Mouse (Mus musculus): ENCODE data around the gene Bcr. TPM values are rescaled to one million over a fixed set of nuclear protein-coding genes. Genes with fewer than 3 reads are reported as not detected.

Gene Bcr
- polyA plus RNA-seq, 1 experiment from 2014 or later, result 10.6 TPM

DNA sequence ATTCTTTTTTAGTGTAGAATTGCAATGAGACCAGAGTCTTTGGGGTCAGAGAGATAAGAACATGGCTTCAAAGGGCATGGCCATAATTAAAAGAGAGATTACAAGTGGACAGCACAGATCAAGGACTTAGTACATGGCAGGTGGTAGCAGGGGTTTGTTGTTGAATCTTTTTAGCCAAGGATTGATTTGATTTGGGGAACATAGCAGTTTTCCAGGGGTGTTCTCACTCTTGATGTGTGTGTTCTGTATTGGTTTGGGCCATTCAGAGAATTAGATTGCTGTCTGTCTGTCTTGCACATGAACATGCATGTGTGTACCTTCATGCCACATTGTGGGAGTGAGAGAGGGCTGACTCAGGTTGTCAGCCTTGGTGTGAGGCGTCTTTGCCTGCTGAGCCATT is 171.5 kb downstream of the Bcr start:
- no peak for ATAC-seq (ENCODE audit: insufficient number of reproducible peaks, insufficient read depth, low FRiP score, low TSS enrichment, low read depth)
- H3K4me2 ChIP-seq, result no peak overlapping the region
- no peak overlapping the region for H3K9ac ChIP-seq
- WGBS, result 79% methylated on average over 1 of the region's 1 CpGs
- peaks cover 42% of the 10 kb centered on the region for H3K36me3 ChIP-seq
- peaks cover 7% of the 10 kb centered on the region; the same call in 1 of the 2 replicates for H3K4me1 ChIP-seq
- no peaks in the 10 kb centered on the region for H3K27me3 ChIP-seq
- no peak overlapping the region for H3K4me3 ChIP-seq
- H3K27ac ChIP-seq, result no peak overlapping the region
- H3K9me3 ChIP-seq, result no peaks in the 10 kb centered on the region

DNA sequence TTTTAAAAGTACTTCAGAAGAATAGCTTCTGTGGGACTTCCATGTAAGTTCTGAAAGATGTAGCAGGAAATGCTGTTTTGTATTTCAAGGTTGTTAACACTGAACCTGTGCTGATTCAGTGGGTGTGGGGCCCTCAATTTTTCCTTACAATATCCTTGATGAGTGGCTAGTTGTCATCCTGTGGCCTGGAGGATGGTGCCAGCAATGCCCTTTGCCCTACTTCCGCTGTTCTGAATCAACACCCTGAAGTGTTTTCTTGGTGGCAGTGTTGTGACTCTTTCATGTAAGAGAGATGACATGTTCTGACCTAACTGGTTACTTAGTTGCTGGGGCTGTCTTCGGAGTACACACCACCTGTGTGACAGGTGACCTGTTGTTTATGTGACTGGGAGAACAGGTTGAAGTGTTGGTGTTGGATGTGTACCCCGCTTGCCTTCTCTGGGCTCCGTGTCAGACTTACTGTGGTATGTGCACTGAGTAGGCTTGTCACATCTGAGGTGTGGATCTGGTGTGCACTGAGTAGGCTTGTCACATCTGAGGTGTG is 172.3 kb downstream of the Bcr start:
- peaks cover 7% of the 10 kb centered on the region; the same call in 1 of the 2 replicates for H3K4me1 ChIP-seq
- no peaks in the 10 kb centered on the region for H3K9me3 ChIP-seq
- H3K4me2 ChIP-seq, result no peak overlapping the region
- H3K27ac ChIP-seq, result no peak overlapping the region
- no peak for ATAC-seq (ENCODE audit: insufficient number of reproducible peaks, insufficient read depth, low FRiP score, low TSS enrichment, low read depth)
- 98% methylated on average over 4 of the region's 4 CpGs for WGBS
- H3K27me3 ChIP-seq, result no peaks in the 10 kb centered on the region
- H3K36me3 ChIP-seq, result peaks cover 46% of the 10 kb centered on the region
- no peak overlapping the region for H3K9ac ChIP-seq
- H3K4me3 ChIP-seq, result no peak overlapping the region

DNA sequence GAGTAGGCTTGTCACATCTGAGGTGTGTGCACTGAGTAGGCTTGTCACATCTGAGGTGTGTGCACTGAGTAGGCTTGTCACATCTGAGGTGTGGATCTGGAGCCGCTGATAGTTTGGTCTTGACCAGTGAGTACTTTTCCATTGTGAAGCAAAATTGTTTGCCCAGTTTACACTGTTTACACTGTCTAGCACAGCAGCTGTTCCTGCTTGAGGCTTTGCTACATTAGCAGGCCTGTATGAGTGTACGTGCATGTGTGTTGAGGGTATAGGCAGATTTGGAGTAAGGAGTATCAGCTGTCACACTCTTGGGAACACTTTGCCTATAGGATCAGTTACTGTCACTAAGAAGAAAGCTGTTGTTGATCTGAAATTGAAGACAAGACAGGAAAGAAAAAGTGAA is 173.1 kb downstream of the Bcr start:
- Histone ChIP-seq H3K4me2 (no peak overlapping the region), H3K27ac (no peak overlapping the region), H3K4me1 (peaks cover 7% of the 10 kb centered on the region; the same call in 1 of the 2 replicates), H3K9me3 (no peaks in the 10 kb centered on the region), H3K36me3 (peaks cover 49% of the 10 kb centered on the region), H3K9ac (no peak overlapping the region), H3K4me3 (no peak overlapping the region), H3K27me3 (no peaks in the 10 kb centered on the region)
- no peak for ATAC-seq (ENCODE audit: insufficient number of reproducible peaks, insufficient read depth, low FRiP score, low TSS enrichment, low read depth)
- 65% methylated on average over 2 of the region's 2 CpGs for whole genome bisulfite sequencing

Other genes starting within 250 kb of the Bcr start
- 3.5 and 4.1 TPM in 2 replicates for gene Gnaz, start 93.4 kb upstream of the Bcr start, polyA plus RNA-seq (2015; fragmentation: Nextera tagmentation; extraction: Ambion mirVana)
- 0.23 TPM in 1 of 2 replicates, not detected in the other for gene Rsph14, start 28.0 kb upstream of the Bcr start, polyA plus RNA-seq (2015; fragmentation: Nextera tagmentation; extraction: Ambion mirVana)
- 11.7 and 12.4 TPM in 2 replicates for gene Rab36, start 23.5 kb upstream of the Bcr start, polyA plus RNA-seq (2015; fragmentation: Nextera tagmentation; extraction: Ambion mirVana)
- 37.3 and 41.1 TPM in 2 replicates for gene Specc1l, start 151.5 kb downstream of the Bcr start, polyA plus RNA-seq (2015; fragmentation: Nextera tagmentation; extraction: Ambion mirVana)